Mouse (Mus musculus) olfactory bulb, adult 2 months (tissue): ENCODE results near the gene 1600012H06Rik.

ENCODE experiments used
- CTCF ChIP-seq: fragments of 200-500 bp; IDR thresholded peaks from 2 replicates; pipeline ENCODE4 v1.5.1; 2012; ENCODE audit warnings: low read depth, mild to moderate bottlenecking, low read length, moderate library complexity; ENCODE audit not compliant: insufficient read depth
- POLR2A ChIP-seq: fragments of 200-500 bp; IDR thresholded peaks from 2 replicates; pipeline ENCODE4 v1.6.1; 2012; ENCODE audit warnings: mild to moderate bottlenecking, low read depth, low read length, moderate library complexity; ENCODE audit not compliant: insufficient read depth

GRCm38 (mm10) chr17:14914401-14914800 is 28.6 kb upstream of the 1600012H06Rik start:
- TF ChIP-seq POLR2A (no peak), CTCF (no peak)
